Mouse (Mus musculus) gastrocnemius, postnatal 10 days (tissue): ENCODE data around the gene Osbp2. TPM values are rescaled to one million over a fixed set of nuclear protein-coding genes. Genes with fewer than 3 reads are reported as not detected.

Experiments used
- DNase-seq: peaks from one replicate; pipeline ENCODE4 v3.0.0; 2021; ENCODE audit warnings: mixed read lengths
- total RNA-seq, 2 experiments: library from RNA; stranded (reverse); gene quantifications; 2 replicates each; pipeline ENCODE4 v1.2.3; 2021

The Osbp2 gene
- total RNA-seq, 2 experiments from 2014 or later = 0.49 to 0.88 TPM

DNA sequence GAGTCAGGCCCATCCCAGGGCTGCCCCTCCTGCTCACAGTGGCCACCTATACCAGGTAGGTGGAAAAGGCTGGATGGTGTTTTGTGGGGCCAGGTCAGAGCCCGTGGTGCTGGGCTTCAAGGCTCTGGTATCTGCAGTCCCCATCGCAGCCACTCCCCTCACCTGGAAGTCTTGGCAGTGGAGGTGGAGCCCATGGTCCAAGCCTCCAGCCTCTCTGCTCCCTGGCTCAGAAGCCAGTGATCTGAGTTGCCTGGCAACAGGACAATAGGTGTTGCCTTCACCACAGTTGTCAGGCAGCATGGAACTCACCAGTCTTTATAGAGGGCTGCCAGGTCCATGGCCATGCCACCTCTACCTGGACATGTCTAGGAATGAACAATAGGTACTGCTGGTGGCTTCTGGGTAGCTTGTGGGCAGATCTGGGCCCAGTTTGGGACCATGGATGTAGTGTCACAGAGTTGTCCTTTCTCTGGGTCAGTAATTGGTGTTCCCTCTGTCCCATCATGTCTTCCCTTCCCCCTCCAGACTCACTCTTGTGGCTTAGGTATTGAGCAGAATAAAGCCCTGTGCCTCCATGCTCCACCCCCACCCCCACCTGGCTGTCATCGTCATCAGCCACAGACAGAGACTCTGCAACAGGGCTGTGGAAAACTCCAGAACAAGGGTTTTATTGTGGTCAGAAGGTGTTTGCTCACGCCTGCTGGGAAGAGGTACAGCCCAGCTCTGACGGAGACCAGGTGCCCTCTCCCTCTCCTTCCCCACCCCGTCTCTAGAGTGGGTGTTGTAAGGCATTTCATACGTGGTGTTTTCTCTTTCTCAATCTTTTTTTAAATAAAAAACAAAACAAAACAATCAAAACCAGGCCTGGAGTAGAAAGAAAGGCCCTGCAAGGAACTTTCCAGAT is 160.4 kb downstream of the Osbp2 start:
- DNase-seq = no peak

GRCm38 (mm10) chr11:3697441-3697840 is 166.3 kb downstream of the Osbp2 start:
- DNase-seq = no peak

DNA sequence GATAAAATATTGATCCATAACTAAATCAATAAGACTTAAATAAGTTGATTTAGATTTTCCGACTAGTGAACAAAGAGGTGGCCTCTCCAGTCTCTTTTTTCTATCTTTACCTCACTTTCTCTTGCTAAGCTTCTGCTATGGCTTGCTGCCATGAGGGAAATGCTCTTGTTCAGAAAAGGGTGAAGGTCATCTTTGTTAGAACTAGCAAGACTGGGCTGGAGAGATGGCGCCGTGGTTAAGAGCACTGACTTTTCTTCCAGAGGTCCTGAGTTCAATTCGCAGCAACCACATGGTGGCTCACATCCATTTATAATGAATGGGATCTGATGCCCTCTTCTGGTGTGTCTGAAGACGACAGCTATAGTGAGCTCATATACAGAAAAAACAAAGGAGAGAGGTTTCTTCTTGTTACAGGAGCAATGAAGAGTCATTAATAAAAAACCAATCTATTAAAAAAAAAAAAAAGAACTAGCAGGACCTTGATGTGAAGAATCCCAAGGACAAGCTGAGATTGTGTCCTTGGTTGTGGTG is 167.6 kb downstream of the Osbp2 start:
- no peak for DNase-seq

DNA sequence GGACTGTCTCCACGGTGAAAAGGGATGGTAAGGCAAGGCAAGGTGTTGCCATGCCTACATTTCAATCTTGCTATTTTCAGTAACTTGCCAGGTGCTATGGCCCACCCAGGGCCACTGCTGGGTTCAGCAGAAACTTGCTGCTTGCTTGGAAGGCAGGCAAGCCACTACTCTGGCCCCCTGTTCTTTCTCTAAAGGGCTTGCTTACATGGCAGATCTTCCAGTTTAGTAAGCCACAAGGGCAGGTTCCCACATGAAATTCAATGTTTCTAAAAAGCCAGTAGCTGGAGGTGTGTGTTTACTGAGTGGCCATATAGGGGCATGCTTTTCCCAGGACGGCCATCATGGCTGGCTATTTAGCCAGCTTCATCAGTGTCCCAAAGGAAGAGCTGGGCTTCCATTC is 172.0 kb downstream of the Osbp2 start:
- DNase-seq = no peak

- DNase-seq = no peak
Measured at GRCm38 (mm10) chr11:3686885-3687284, 176.8 kb downstream of the Osbp2 start.

GRCm38 (mm10) chr11:3686318-3686717 is 177.4 kb downstream of the Osbp2 start:
- DNase-seq = no peak

DNA sequence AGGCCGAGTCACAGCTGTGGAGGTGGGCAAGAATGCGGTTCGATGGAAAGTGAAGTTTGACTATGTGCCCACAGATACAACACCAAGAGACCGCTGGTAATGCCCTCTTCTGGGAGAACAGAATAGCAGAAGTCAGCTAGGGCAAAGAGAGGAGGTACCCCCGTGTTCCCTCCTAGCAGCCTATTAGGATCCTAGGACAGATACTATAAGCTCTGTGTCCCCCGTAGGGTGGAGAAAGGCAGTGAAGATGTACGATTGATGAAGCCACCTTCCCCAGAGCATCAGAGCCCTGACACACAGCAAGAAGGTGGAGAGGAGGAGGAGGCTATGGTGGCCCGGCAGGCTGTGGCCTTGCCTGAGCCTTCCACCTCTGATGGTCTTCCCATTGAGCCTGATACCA is 178.3 kb downstream of the Osbp2 start:
- no peak for DNase-seq

GRCm38 (mm10) chr11:3684723-3685430 is 178.8 kb downstream of the Osbp2 start:
- no peak for DNase-seq

DNA sequence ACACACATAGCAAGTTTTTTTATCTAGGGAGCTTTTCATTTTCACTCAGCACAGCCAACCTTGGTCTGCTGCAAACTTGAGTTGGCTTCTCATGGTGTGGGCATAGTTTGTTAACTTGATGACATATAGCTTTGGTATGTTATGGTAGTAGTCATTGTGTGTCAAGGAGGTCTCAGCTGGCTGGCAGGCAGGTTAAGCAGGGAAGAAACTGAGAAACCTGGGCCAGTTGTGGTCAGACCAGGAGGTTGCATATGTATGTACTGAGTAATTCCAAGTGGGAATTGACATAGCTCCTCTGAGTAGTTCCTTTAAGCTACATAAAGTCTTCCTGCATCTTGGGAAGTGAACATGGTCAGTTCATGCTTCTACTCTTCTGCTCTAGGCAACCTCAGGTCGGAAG is 179.5 kb downstream of the Osbp2 start:
- DNase-seq = no peak

DNA sequence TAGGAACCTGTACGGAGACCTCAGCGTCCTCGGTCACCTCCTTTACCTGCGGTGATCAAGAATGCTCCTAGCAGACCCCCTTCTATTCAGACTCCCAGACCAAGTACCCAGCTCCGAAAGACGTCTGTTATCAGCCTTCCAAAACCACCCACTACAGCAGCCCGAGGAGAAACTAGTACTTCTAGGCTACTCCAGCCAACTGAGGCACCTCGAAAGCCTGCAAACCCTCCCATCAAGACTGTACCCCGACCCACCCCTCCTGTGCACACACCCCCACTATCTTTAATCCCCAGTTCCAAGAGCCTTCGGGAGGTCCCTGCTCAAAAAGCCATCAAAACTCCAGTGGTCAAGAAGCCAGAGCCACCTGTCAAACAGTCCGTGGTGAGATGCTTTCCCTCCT is 180.0 kb downstream of the Osbp2 start:
- no peak for DNase-seq

DNA sequence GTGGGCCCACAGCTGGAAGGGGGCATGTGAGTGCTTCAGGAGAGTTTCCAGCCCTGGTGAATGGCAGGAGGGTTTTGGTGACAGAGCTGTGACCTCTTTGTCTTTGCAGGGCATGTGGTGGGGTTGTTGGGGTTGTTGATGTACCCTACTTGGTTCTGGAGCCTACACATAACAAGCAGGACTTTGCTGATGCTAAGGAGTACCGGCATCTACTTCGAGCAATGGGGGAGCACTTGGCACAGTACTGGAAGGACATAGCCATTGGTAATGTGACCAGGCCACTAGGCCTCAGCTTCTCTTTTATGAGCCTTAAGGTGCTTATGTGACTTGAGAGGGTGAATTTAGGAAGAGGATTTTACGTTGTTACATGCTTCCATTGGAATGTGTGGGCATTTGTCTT is 183.9 kb downstream of the Osbp2 start:
- no peak for DNase-seq

DNA sequence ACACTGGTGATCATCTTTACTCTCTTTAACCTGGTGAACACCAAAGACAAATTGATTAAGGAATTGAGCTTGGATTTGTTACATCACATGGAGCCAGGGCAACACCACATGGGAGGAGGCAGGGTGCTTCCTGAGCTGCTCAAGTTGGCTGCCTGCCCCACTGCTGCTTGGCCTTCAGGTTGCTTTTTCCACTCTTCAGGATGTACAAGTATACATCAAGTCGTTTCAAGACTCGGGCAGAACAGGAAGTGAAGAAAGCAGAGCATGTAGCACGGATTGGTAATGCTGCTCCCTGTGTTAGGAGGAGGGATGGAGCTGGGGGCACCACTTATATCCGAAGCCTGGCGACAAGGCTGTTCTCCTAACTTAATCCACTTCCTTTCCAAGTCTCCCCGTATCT is 186.5 kb downstream of the Osbp2 start:
- no peak for DNase-seq

DNA sequence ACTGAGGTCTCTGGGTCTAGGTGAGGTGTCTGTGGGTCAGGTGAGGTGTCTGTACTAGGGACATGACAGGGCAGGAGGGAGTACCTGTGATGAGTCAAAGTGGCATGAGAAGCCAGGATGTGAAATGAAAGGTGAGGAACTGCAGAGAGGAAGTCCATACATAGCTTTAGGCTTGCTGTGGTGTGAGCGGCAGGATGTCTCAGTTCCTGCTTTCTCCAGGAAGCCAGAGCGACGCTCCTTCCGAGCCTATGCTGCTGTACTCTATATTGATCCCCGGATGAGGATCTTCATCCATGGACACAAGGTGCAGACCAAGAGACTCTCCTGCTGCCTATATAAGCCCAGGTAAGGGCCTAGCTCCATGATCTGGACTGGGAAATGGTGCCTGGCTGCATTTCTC is 187.3 kb downstream of the Osbp2 start:
- no peak for DNase-seq

DNA sequence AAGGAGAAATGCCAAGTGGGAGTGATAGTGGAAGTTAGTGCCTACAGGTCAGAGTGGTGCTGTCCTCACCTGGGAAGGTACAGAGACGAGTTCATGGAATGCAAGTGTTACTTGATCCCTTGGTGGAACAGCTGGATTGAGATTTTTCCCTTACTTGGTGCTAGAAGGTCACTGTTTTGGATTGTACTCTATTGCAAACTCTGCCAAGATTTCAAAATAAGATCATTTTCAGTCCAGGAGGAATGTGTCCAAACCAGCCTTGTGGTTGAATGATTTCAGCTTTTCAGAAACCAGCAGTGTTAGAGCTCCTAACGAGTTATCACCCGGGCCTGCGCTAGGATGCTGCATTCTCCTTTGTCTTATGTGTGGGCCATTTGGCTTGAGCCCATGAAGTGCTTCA is 189.2 kb downstream of the Osbp2 start:
- no peak for DNase-seq

DNA sequence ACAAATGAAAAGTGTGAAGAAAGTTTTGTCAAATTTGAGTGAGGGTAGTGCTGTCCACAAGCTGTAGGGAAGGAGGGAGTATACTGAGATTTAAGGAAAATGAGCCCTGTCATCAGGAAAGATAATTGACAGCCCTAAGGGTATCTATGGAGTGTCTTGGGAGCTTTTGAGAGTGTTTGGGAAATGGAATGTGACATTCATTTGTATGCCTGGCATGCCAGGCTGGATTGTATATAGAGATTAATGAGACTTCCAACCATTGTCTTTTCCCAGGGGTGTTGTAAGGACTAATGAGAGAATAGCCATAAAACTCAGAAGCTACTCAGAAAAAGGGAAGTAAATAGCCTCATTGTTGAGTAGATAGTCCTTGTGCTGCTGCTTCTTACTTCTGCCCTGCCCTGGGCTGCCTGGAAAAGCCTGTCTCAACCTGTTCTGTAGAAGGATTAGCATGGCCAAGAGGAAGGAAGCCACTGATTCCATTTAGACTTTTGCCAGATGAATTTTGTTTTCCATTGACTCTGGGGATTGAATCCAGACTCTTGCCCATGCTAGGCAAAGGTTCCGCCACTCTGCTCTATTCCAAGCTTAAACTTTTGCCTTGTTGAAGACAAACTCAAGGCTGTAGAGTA is 192.6 kb downstream of the Osbp2 start:
- no peak for DNase-seq

DNA sequence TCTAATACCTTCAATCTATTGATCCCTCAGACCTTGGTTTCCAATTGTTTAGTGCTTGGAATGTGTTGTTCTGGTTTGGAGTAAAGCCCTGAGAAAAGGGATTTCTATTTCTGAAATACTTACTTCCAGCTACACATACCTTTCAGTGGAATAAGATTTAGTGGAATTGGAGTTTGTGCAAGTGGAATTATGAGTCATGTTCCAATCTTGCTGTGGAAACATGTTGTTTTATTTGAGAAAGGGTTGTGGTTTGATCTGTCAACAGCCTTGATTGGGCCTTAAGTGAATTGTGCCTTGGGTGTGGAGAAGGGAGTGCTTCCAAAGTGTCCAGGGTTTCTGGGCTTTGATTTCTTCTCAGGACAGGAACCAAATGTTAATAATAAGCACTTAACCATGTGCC is 193.9 kb downstream of the Osbp2 start:
- DNase-seq = no peak

DNA sequence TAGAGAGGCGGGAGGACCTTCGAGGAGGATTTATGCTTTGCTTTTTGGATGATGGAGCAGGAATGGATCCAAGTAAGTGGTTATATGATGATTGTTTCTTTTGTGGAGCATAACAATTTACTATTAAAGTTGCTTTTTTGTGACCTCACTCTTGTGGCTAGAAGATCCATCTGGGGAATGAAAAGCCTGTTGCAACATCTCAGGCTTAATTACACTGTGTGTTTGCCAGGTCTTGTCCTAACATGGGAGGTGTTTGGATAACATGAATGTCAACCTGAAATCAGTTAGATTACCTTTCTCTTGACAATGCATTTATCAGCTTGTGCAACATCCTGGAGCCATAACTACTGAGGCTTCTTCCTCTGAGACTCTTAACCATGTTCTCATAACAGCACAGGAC is 194.9 kb downstream of the Osbp2 start:
- no peak for DNase-seq

DNA sequence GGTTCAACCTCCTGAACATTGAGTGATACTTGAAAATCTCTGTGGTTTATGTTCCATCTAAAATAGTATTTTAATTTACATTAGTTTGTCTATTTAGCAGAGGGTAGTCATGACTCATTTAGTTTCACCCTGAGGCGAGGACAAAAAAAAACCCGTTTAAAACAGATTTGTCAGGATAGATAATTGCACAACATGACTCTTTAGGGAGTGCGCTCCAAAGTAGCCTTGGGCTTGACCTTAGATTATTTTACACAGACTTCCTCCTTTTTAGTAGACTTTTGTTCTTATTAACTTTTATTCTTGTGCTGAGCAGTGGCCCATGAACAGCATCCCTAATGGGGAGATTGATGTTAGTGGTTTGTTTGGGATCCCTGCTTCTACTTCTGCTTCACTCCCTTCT is 196.2 kb downstream of the Osbp2 start:
- DNase-seq = no peak

DNA sequence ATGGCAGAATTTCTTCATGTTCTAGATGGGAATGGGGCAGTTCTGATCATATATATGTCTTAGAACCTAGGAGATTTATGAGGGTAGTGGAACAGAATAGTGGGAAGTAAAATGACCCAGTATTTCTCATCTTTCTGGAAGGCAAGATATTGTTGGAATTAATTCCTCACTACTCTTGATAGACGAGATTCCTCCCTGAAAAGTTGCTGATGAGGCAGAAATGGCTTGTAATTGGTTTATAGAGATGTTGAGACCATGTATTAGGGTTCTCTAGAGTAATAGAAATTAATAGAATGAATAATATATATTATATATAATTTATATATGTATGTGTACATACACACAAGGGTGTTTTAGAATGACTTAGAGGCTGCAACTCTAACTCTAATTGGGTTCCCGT is 201.7 kb downstream of the Osbp2 start:
- DNase-seq = no peak
